Mouse (Mus musculus) intestine, embryonic 16.5 days (tissue): ENCODE results near the gene Ptcra. TPM values are rescaled to one million over a fixed set of nuclear protein-coding genes. Genes with fewer than 3 reads are reported as not detected.

Experiments used
- ATAC-seq: fragments of 200-750 bp; cut with Nextera tagmentation; 2 replicates; pipeline ENCODE4 v1.8.0; 2017; ENCODE audit warnings: moderate TSS enrichment, moderate library complexity
- H3K27ac ChIP-seq: fragments of 300-500 bp; sonication (generic); 2 replicates; pipeline ENCODE4 v1.5.1; 2014; ENCODE audit warnings: mild to moderate bottlenecking, low read length
- H3K27me3 ChIP-seq: fragments of 300-500 bp; sonication (generic); replicated peaks from 2 replicates; pipeline ENCODE4 v1.6.1; 2014; ENCODE audit warnings: low read length, control low read depth, mixed read lengths; ENCODE audit not compliant: control insufficient read depth, insufficient read depth
- H3K36me3 ChIP-seq: fragments of 300-500 bp; sonication (generic); 2 replicates; pipeline ENCODE4 v1.6.1; 2014; ENCODE audit warnings: low read length, control low read depth; ENCODE audit not compliant: control insufficient read depth, insufficient read depth
- H3K4me1 ChIP-seq: fragments of 300-500 bp; sonication (generic); 2 replicates; pipeline ENCODE4 v1.6.1; 2014; ENCODE audit warnings: low read length, control low read depth, mixed read lengths; ENCODE audit not compliant: control insufficient read depth, insufficient read depth
- H3K4me2 ChIP-seq: fragments of 300-500 bp; sonication (generic); 2 replicates; pipeline ENCODE4 v1.6.1; 2014; ENCODE audit warnings: low read depth, low read length, control low read depth
- H3K4me3 ChIP-seq: fragments of 300-500 bp; sonication (generic); 2 replicates; pipeline ENCODE4 v1.5.1; 2014; ENCODE audit warnings: mild to moderate bottlenecking, low read length
- H3K9ac ChIP-seq: fragments of 300-500 bp; sonication (generic); 2 replicates; pipeline ENCODE4 v1.6.1; 2014; ENCODE audit warnings: low read depth, low read length
- H3K9me3 ChIP-seq: fragments of 300-500 bp; sonication (generic); 2 replicates; pipeline ENCODE4 v1.6.1; 2016; ENCODE audit warnings: low read length, control low read depth; ENCODE audit not compliant: control insufficient read depth
- WGBS: fragments of 180-500 bp; shearing (Covaris S2); extraction: QIAGEN DNeasy Blood & Tissue Kit; methylation state at CpG from one replicate; pipeline ENCODE4 v1.1.7; 2014; 5-methylcytosine and 5-hydroxymethylcytosine counted together
- polyA plus RNA-seq: library from polyadenylated mRNA; unstranded; fragments of >200 nt; fragmentation: Nextera tagmentation; extraction: Ambion mirVana; gene quantifications from 2 replicates; pipeline ENCODE4 v1.2.1, GENCODE M21; 2015

Gene Ptcra
- 0.34 and 0.37 TPM in 2 replicates for polyA plus RNA-seq

- ATAC-seq: no peak
- Histone ChIP-seq H3K27me3 (no peaks in the 10 kb centered on the region), H3K4me2 (no peak within 1 kb of the TSS), H3K27ac (no peak within 1 kb of the TSS), H3K4me3 (no peak within 1 kb of the TSS), H3K4me1 (no peaks in the 10 kb centered on the region), H3K9me3 (no peaks in the 10 kb centered on the region), H3K36me3 (no peaks in the 10 kb centered on the region), H3K9ac (no peak within 1 kb of the TSS)
- 61% methylated on average over 2 of the region's 2 CpGs for WGBS
These were observed at the start of gene Ptcra for GRCm38 (mm10) chr17:46763544-46763943. Gene Ptcra, minus strand, starts transcription at chr17:46763712.

- no peak for ATAC-seq
These were observed 48.9 kb upstream of the Ptcra start for GRCm38 (mm10) chr17:46812442-46812841.

GRCm38 (mm10) chr17:46810672-46811071 lies 47.2 kb upstream of the Ptcra start:
- Histone ChIP-seq H3K9me3 (no peaks in the 10 kb centered on the region), H3K9ac (no peak overlapping the region), H3K27ac (no peak overlapping the region), H3K36me3 (peaks cover 13% of the 10 kb centered on the region), H3K4me1 (no peaks in the 10 kb centered on the region), H3K27me3 (no peaks in the 10 kb centered on the region), H3K4me2 (no peak overlapping the region), H3K4me3 (no peak overlapping the region)
- ATAC-seq: no peak
- 93% methylated on average over 3 of the region's 3 CpGs for WGBS

More at GRCm38 (mm10) chr17:46812442-46812841, 48.9 kb upstream of the Ptcra start:
- Histone ChIP-seq H3K9me3 (no peaks in the 10 kb centered on the region), H3K27ac (no peak overlapping the region), H3K4me1 (no peaks in the 10 kb centered on the region), H3K4me3 (no peak overlapping the region), H3K4me2 (no peak overlapping the region), H3K27me3 (no peaks in the 10 kb centered on the region), H3K36me3 (peaks cover 12% of the 10 kb centered on the region), H3K9ac (no peak overlapping the region)
- 82% methylated on average over 1 of the region's 1 CpGs for WGBS

- H3K27ac ChIP-seq: no peak overlapping the region
- 0 out of 2 replicates have a peak, but pooled peaks have one; percentile 26 for ATAC-seq
- no peak overlapping the region for H3K4me3 ChIP-seq
- H3K36me3 ChIP-seq: peaks cover 13% of the 10 kb centered on the region
- no peaks in the 10 kb centered on the region for H3K27me3 ChIP-seq
- no peak overlapping the region for H3K4me2 ChIP-seq
- H3K4me1 ChIP-seq: no peaks in the 10 kb centered on the region
- H3K9ac ChIP-seq: no peak overlapping the region
- 85% methylated on average over 6 of the region's 6 CpGs for WGBS
- H3K9me3 ChIP-seq: no peaks in the 10 kb centered on the region
These were observed 45.8 kb upstream of the Ptcra start for GRCm38 (mm10) chr17:46809131-46809830.

GRCm38 (mm10) chr17:46808376-46808775 lies 44.9 kb upstream of the Ptcra start:
- H3K4me1 ChIP-seq: no peaks in the 10 kb centered on the region
- H3K4me3 ChIP-seq: no peak overlapping the region
- H3K4me2 ChIP-seq: no peak overlapping the region
- H3K27ac ChIP-seq: no peak overlapping the region
- 93% methylated on average over 10 of the region's 10 CpGs for WGBS
- no peak overlapping the region for H3K9ac ChIP-seq
- H3K27me3 ChIP-seq: no peaks in the 10 kb centered on the region
- peaks cover 13% of the 10 kb centered on the region for H3K36me3 ChIP-seq
- H3K9me3 ChIP-seq: no peaks in the 10 kb centered on the region
- no peak for ATAC-seq

GRCm38 (mm10) chr17:46801761-46802160 lies 38.2 kb upstream of the Ptcra start:
- no peak overlapping the region for H3K4me3 ChIP-seq
- H3K27me3 ChIP-seq: no peaks in the 10 kb centered on the region
- no peaks in the 10 kb centered on the region for H3K4me1 ChIP-seq
- no peak overlapping the region for H3K9ac ChIP-seq
- H3K9me3 ChIP-seq: no peaks in the 10 kb centered on the region
- no peak overlapping the region for H3K4me2 ChIP-seq
- 88% methylated on average over 6 of the region's 6 CpGs for WGBS
- peaks cover 10% of the 10 kb centered on the region for H3K36me3 ChIP-seq
- ATAC-seq: no peak
- H3K27ac ChIP-seq: no peak overlapping the region

GRCm38 (mm10) chr17:46799680-46800079 lies 36.2 kb upstream of the Ptcra start:
- no peaks in the 10 kb centered on the region for H3K9me3 ChIP-seq
- 79% methylated on average over 10 of the region's 10 CpGs for WGBS
- ATAC-seq: no peak

GRCm38 (mm10) chr17:46797386-46797785 lies 33.9 kb upstream of the Ptcra start:
- Histone ChIP-seq H3K4me2 (no peak overlapping the region), H3K9ac (no peak overlapping the region), H3K36me3 (0 out of 2 replicates have a peak, but pooled peaks cover 4% of the 10 kb centered on the region), H3K27me3 (no peaks in the 10 kb centered on the region), H3K4me1 (no peaks in the 10 kb centered on the region), H3K4me3 (no peak overlapping the region), H3K27ac (no peak overlapping the region), H3K9me3 (no peaks in the 10 kb centered on the region)
- 56% methylated on average over 8 of the region's 8 CpGs for WGBS
- no peak for ATAC-seq

More at GRCm38 (mm10) chr17:46799680-46800079, 36.2 kb upstream of the Ptcra start:
- H3K27ac ChIP-seq: no peak overlapping the region
- no peaks in the 10 kb centered on the region for H3K4me1 ChIP-seq
- no peak overlapping the region for H3K9ac ChIP-seq
- no peak overlapping the region for H3K4me3 ChIP-seq
- 0 out of 2 replicates have a peak, but pooled peaks cover 4% of the 10 kb centered on the region for H3K36me3 ChIP-seq
- no peaks in the 10 kb centered on the region for H3K27me3 ChIP-seq
- no peak overlapping the region for H3K4me2 ChIP-seq

- no peaks in the 10 kb centered on the region for H3K27me3 ChIP-seq
- H3K36me3 ChIP-seq: 0 out of 2 replicates have a peak, but pooled peaks cover 4% of the 10 kb centered on the region
- no peaks in the 10 kb centered on the region for H3K4me1 ChIP-seq
- ATAC-seq: no peak
- no peak overlapping the region for H3K27ac ChIP-seq
- H3K9me3 ChIP-seq: no peaks in the 10 kb centered on the region
- WGBS: 90% methylated on average over 4 of the region's 4 CpGs
- no peak overlapping the region for H3K4me3 ChIP-seq
- H3K9ac ChIP-seq: no peak overlapping the region
- H3K4me2 ChIP-seq: no peak overlapping the region
These were observed 33.2 kb upstream of the Ptcra start for GRCm38 (mm10) chr17:46796743-46797142.
